Mouse (Mus musculus) ES-Bruce4 (cell line): ENCODE results near the gene Brd3.

Source experiments
- EP300 ChIP-seq: IDR thresholded peaks from 2 replicates; pipeline ENCODE4 v1.6.1; 2011; ENCODE audit warnings: low read depth, low read length; ENCODE audit not compliant: insufficient read depth
- POLR2A ChIP-seq: IDR thresholded peaks from one replicate; pipeline ENCODE4 v1.8.1; 2011; ENCODE audit warnings: low read length; ENCODE audit not compliant: insufficient read depth

DNA sequence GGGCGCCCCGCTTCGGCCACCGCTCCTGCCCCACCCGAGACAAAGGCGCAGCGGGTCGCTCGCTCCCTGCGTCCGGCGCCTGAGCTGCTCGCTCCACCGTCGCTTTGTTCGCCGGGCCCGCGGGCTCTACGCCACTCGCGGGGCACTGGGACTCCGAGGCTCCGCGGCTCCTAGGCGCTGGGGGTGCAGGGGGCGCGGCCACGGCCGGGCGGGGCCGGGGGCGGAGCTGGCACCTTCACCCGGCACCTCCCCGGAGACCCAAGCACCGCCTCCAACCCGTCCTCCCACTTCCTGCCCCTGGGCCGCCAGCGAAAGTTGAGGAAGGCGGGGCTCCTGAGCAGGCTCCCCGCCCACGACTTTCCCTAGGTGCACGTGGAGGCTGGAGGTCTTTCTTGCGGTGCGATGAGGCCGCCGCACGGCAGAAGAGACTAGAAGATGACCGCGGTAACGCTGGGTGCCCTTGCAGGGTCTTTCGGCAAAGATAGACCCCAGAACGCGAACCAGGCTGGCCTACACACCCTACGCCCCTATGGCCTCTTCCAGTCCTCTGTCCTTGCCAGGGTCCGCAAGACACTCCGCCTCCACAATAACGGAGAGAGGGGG is 80.5 kb downstream of the Brd3 start, which contains the start of gene Vav2:
- TF ChIP-seq POLR2A (no peak), EP300 (no peak)
